Mouse (Mus musculus): Measurements from ENCODE around the gene Rfwd3. TPM values are rescaled to one million over a fixed set of nuclear protein-coding genes. Genes with fewer than 3 reads are reported as not detected.
A peak's percentile ranks its signal among the peaks of the same experiment; 100 is the strongest.
"Not testable (repeated sequence)": the region's sequence is repeated elsewhere in the genome, so short reads cannot be mapped to it uniquely, and the experiment has no call there.

The Rfwd3 gene
- total and polyA plus RNA-seq, 3 experiments: 54.2 to 63.2 TPM; not detected in 1

GRCm38 (mm10) chr8:111246864-111247263 lies 53.2 kb downstream of the Rfwd3 start:
- Histone ChIP-seq H3K36me3 (ENCODE audit: control insufficient read depth in 1 of 2, insufficient read depth in 2 of 2, low read length in 2 of 2) (peaks cover 0 to 30% of the 10 kb centered on the region in 2 experiments; a peak in 3 of 4 replicates), H3K4me1 (ENCODE audit: control insufficient read depth in 1 of 2, insufficient read depth in 2 of 2, low read length in 2 of 2) (peaks cover 5 to 22% of the 10 kb centered on the region in 2 experiments; a peak in 3 of 4 replicates), H3K79me2 (ENCODE audit: control insufficient read depth, insufficient read depth, low read length, poor library complexity) (peaks cover 28% of the 10 kb centered on the region)
- H3K27ac ChIP-seq (ENCODE audit: control insufficient read depth, low read depth, low read length); H3K9me3 ChIP-seq (replicated peaks; ENCODE audit: insufficient read depth, low read length); H3K9ac ChIP-seq (ENCODE audit: control insufficient read depth, low read depth, low read length, poor library complexity, severe bottlenecking); H3K4me3 ChIP-seq (ENCODE audit: control insufficient read depth in 1 of 2, insufficient read depth in 1 of 2, low read depth in 2 of 2, low read length in 2 of 2); DNase-seq (ENCODE audit: low read depth, low spot score); H3K27me3 ChIP-seq (ENCODE audit: control insufficient read depth in 1 of 2, insufficient read depth in 2 of 2, low read length in 2 of 2): not testable (repeated sequence)
- TF ChIP-seq TBP (IDR thresholded peaks at IDR 0.05; ENCODE audit: low read depth, low read length) (peak; percentile 78), EP300 (IDR thresholded peaks at IDR 0.05; ENCODE audit: low read depth in 1 of 2, low read length in 2 of 2) (peak in 1 of 2 experiments; percentile 12; a peak in 1 of 4 replicates), RCOR1 (IDR thresholded peaks at IDR 0.05; ENCODE audit: low read depth, low read length) (0 out of 2 replicates have a peak, but pooled peaks have one; percentile 25), ETS1 (IDR thresholded peaks at IDR 0.05; ENCODE audit: low read depth, low read length) (peak; percentile 37; the same call in 1 of the 2 replicates)

GRCm38 (mm10) chr8:111246287-111246830 lies 53.7 kb downstream of the Rfwd3 start:
- 0 out of 2 replicates have a peak, but pooled peaks have one; percentile 12 for TF ChIP-seq ZC3H11A (IDR thresholded peaks at IDR 0.05; ENCODE audit: low read depth, low read length)
- no peak for TF ChIP-seq CHD1 (IDR thresholded peaks at IDR 0.05; ENCODE audit: low read depth, low read length)
- TF ChIP-seq UBTF (IDR thresholded peaks at IDR 0.05; ENCODE audit: borderline replicate concordance, insufficient read depth, low read depth, low read length): no peak
- no peak for TF ChIP-seq MYB (IDR thresholded peaks at IDR 0.05; ENCODE audit: low read depth, low read length)
- peak; percentile 74 for TF ChIP-seq GATA1 (IDR thresholded peaks at IDR 0.05; ENCODE audit: low read depth, low read length)
- TF ChIP-seq SIN3A (IDR thresholded peaks at IDR 0.05; ENCODE audit: low read length): 0 out of 2 replicates have a peak, but pooled peaks have one; percentile 22
- no peak for TF ChIP-seq SMC3 (IDR thresholded peaks at IDR 0.05; ENCODE audit: low read depth, low read length)
- TF ChIP-seq EP300 (IDR thresholded peaks at IDR 0.05; ENCODE audit: low read depth in 1 of 2, low read length in 2 of 2): peak; percentile 13 to 40; a peak in 2 of 4 replicates
- TF ChIP-seq HCFC1 (IDR thresholded peaks at IDR 0.05; ENCODE audit: low read depth, low read length): no peak
- 0 out of 2 replicates have a peak, but pooled peaks have one; percentile 22 for TF ChIP-seq RCOR1 (IDR thresholded peaks at IDR 0.05; ENCODE audit: low read depth, low read length)
- Histone ChIP-seq H3K4me1 (ENCODE audit: control insufficient read depth in 1 of 2, insufficient read depth in 2 of 2, low read length in 2 of 2) (peaks cover 5 to 19% of the 10 kb centered on the region in 2 experiments; a peak in 3 of 4 replicates), H3K36me3 (ENCODE audit: control insufficient read depth in 1 of 2, insufficient read depth in 2 of 2, low read length in 2 of 2) (peaks cover 0 to 28% of the 10 kb centered on the region in 2 experiments; a peak in 3 of 4 replicates), H3K79me2 (ENCODE audit: control insufficient read depth, insufficient read depth, low read length, poor library complexity) (peaks cover 24% of the 10 kb centered on the region), H3K9me3 (replicated peaks; ENCODE audit: insufficient read depth, low read length) (no peaks in the 10 kb centered on the region), H3K27ac (ENCODE audit: control insufficient read depth, low read depth, low read length) (no peak overlapping the region), H3K27me3 (ENCODE audit: control insufficient read depth in 1 of 2, insufficient read depth in 2 of 2, low read length in 2 of 2) (no peaks in the 10 kb centered on the region), H3K9ac (ENCODE audit: control insufficient read depth, low read depth, low read length, poor library complexity, severe bottlenecking) (no peak overlapping the region), H3K4me3 (ENCODE audit: control insufficient read depth in 1 of 2, insufficient read depth in 1 of 2, low read depth in 2 of 2, low read length in 2 of 2) (no peak overlapping the region)
- peak; percentile 28 for DNase-seq (ENCODE audit: low read depth, low spot score)

- H3K4me3 ChIP-seq (ENCODE audit: control insufficient read depth in 1 of 2, insufficient read depth in 1 of 2, low read depth in 2 of 2, low read length in 2 of 2): no peak overlapping the region
- H3K9me3 ChIP-seq (replicated peaks; ENCODE audit: insufficient read depth, low read length): no peaks in the 10 kb centered on the region
- DNase-seq (ENCODE audit: low read depth, low spot score): peak; percentile 33
- no peaks in the 10 kb centered on the region for H3K27me3 ChIP-seq (ENCODE audit: control insufficient read depth in 1 of 2, insufficient read depth in 2 of 2, low read length in 2 of 2)
- no peak overlapping the region for H3K27ac ChIP-seq (ENCODE audit: control insufficient read depth, low read depth, low read length)
- no peak overlapping the region for H3K9ac ChIP-seq (ENCODE audit: control insufficient read depth, low read depth, low read length, poor library complexity, severe bottlenecking)
- no peak for TF ChIP-seq GABPA (IDR thresholded peaks at IDR 0.05; ENCODE audit: low read depth, low read length)
- no peak for TF ChIP-seq ZKSCAN1 (IDR thresholded peaks at IDR 0.05; ENCODE audit: low read depth, low read length)
- no peak for TF ChIP-seq CHD2 (IDR thresholded peaks at IDR 0.05; ENCODE audit: low read length)
- no peak for TF ChIP-seq NELFE (IDR thresholded peaks at IDR 0.05; ENCODE audit: low read depth, low read length)
- no peak for TF ChIP-seq EP300 (IDR thresholded peaks at IDR 0.05; ENCODE audit: low read depth in 1 of 2, low read length in 2 of 2)
- TF ChIP-seq TCF12 (IDR thresholded peaks at IDR 0.05; ENCODE audit: low read depth, low read length): no peak
- no peak for TF ChIP-seq USF1 (IDR thresholded peaks at IDR 0.05; ENCODE audit: low read depth, low read length)
- H3K79me2 ChIP-seq (ENCODE audit: control insufficient read depth, insufficient read depth, low read length, poor library complexity): peaks cover 6% of the 10 kb centered on the region; the same call in 1 of the 2 replicates
- peaks cover 0 to 5% of the 10 kb centered on the region in 2 experiments; a peak in 2 of 4 replicates for H3K4me1 ChIP-seq (ENCODE audit: control insufficient read depth in 1 of 2, insufficient read depth in 2 of 2, low read length in 2 of 2)
- H3K36me3 ChIP-seq (ENCODE audit: control insufficient read depth in 1 of 2, insufficient read depth in 2 of 2, low read length in 2 of 2): peaks cover 0 to 16% of the 10 kb centered on the region in 2 experiments; a peak in 2 of 4 replicates
Observed at GRCm38 (mm10) chr8:111237301-111237700, 62.7 kb downstream of the Rfwd3 start.

All from MEL (cell line).